Mouse (Mus musculus): Measurements from ENCODE around the gene Ddx43. TPM values are rescaled to one million over a fixed set of nuclear protein-coding genes. Genes with fewer than 3 reads are reported as not detected.

Gene Ddx43
- total and polyA plus RNA-seq, 2 experiments = 0.09 TPM; not detected in 1

DNA sequence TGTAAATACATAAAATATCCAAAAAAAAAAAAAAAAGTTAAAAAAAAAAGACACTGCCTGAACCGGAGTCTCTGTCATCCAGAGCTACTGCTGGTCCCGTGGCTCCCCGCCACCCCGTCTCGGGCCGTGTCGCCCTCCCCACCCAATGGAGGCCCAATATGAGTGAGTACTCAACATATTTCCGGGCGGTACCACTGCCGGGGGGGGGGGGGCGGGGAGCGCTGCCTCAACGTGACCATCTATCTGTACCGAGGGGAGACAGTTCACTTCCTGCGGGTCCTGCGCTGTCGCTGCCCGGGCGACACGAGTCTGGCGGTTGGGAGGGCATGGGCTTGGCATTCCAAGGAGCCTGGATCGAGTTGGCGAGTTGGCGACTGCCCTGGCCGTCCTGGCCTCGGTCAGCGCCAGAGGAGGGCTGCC lies 31.8 kb downstream of the Ddx43 start:
- no peaks in the 10 kb centered on the region for H3K4me1 ChIP-seq (ENCODE audit: control insufficient read depth, insufficient read depth, low read length)
- no peaks in the 10 kb centered on the region for H3K79me2 ChIP-seq (ENCODE audit: control insufficient read depth, insufficient read depth, low read length)
- H3K36me3 ChIP-seq (ENCODE audit: control insufficient read depth, insufficient read depth, low read length) = no peaks in the 10 kb centered on the region
- 24% methylated on average over 27 of the region's 27 CpGs for WGBS
- H3K4me3 ChIP-seq (ENCODE audit: insufficient read depth, low read depth, low read length) = peak overlapping the region; percentile 53; the same call in 1 of the 2 replicates
- no peaks in the 10 kb centered on the region for H3K27me3 ChIP-seq (ENCODE audit: control insufficient read depth, insufficient read depth, low read length)
- no peak for TF ChIP-seq CTCF (IDR thresholded peaks at IDR 0.05; ENCODE audit: low read depth, low read length)
- no peak for TF ChIP-seq POLR2A (IDR thresholded peaks at IDR 0.05; ENCODE audit: extremely low read depth, insufficient read depth, low read length)
- DNase-seq (ENCODE audit: extremely low read depth, low read depth, low spot score) = no peak
- peak overlapping the region; percentile 51; the same call in 1 of the 2 replicates for H3K9ac ChIP-seq (ENCODE audit: low read depth, low read length)
- no peak overlapping the region for H3K27ac ChIP-seq (replicated peaks; ENCODE audit: insufficient read depth, low read depth, low read length)

DNA sequence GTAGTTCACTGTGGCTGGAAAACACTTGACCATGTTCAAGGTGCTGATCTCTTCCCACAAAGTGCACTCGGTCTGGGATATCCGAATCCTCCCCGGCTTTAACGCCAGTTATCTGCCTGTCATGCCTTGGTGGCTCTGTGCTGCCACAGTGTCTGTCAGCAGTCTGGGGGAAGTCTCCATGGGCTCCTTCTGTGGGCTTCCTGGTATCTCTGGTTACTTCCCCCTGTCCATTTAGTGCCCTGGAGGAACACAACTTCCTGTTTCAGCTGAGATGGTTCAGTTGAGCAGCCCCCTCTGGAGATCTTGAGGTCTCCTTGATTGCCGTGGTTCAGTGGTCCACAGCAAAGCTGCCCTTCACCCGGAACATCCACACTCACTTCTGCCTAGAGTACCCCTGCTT lies 32.6 kb downstream of the Ddx43 start:
- Histone ChIP-seq H3K36me3 (ENCODE audit: control insufficient read depth, insufficient read depth, low read length) (no peaks in the 10 kb centered on the region), H3K27me3 (ENCODE audit: control insufficient read depth, insufficient read depth, low read length) (no peaks in the 10 kb centered on the region), H3K79me2 (ENCODE audit: control insufficient read depth, insufficient read depth, low read length) (no peaks in the 10 kb centered on the region), H3K4me1 (ENCODE audit: control insufficient read depth, insufficient read depth, low read length) (no peaks in the 10 kb centered on the region), H3K9ac (ENCODE audit: low read depth, low read length) (no peak overlapping the region), H3K4me3 (ENCODE audit: insufficient read depth, low read depth, low read length) (no peak overlapping the region), H3K27ac (replicated peaks; ENCODE audit: insufficient read depth, low read depth, low read length) (peak overlapping the region; percentile 5; the same call in 1 of the 2 replicates)
- TF ChIP-seq CTCF (IDR thresholded peaks at IDR 0.05; ENCODE audit: low read depth, low read length) (no peak), POLR2A (IDR thresholded peaks at IDR 0.05; ENCODE audit: extremely low read depth, insufficient read depth, low read length) (no peak)
- peak; percentile 11 for DNase-seq (ENCODE audit: extremely low read depth, low read depth, low spot score)
- WGBS = 80% methylated on average over 6 of the region's 6 CpGs

DNA sequence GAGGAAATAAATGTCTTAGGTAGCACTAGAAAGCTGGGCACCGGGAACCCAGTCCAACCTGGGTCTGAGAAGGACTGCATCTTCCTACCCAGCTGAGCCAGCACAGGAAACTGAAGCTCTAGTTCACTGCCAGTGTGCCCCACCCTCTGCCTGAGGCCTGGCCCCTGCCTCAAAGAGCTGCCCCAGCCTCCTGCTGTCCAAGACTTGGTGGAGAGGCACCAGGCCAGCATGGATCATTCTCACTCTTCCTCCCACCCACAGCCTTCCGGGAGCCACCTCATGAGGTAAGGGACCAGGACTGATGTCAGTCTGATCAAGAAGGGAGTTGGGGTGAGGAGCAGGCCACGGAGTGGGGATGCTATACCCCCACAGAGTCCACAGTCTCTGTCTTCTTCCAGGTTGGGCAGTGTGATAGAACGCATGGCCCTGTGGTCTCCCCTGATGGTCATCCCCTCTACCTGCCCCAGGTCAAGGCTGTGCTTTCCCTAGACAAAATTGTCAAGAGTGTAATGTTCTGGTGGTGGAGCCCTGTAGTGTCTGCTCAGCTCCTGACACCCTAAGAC lies 33.4 kb downstream of the Ddx43 start:
- no peak overlapping the region for H3K9ac ChIP-seq (ENCODE audit: low read depth, low read length)
- H3K4me1 ChIP-seq (ENCODE audit: control insufficient read depth, insufficient read depth, low read length) = no peaks in the 10 kb centered on the region
- no peak overlapping the region for H3K27ac ChIP-seq (replicated peaks; ENCODE audit: insufficient read depth, low read depth, low read length)
- 89% methylated on average over 4 of the region's 4 CpGs for WGBS
- no peaks in the 10 kb centered on the region for H3K36me3 ChIP-seq (ENCODE audit: control insufficient read depth, insufficient read depth, low read length)
- TF ChIP-seq CTCF (IDR thresholded peaks at IDR 0.05; ENCODE audit: low read depth, low read length) (no peak), POLR2A (IDR thresholded peaks at IDR 0.05; ENCODE audit: extremely low read depth, insufficient read depth, low read length) (no peak)
- DNase-seq (ENCODE audit: extremely low read depth, low read depth, low spot score) = no peak
- H3K27me3 ChIP-seq (ENCODE audit: control insufficient read depth, insufficient read depth, low read length) = no peaks in the 10 kb centered on the region
- no peaks in the 10 kb centered on the region for H3K79me2 ChIP-seq (ENCODE audit: control insufficient read depth, insufficient read depth, low read length)
- H3K4me3 ChIP-seq (ENCODE audit: insufficient read depth, low read depth, low read length) = no peak overlapping the region

DNA sequence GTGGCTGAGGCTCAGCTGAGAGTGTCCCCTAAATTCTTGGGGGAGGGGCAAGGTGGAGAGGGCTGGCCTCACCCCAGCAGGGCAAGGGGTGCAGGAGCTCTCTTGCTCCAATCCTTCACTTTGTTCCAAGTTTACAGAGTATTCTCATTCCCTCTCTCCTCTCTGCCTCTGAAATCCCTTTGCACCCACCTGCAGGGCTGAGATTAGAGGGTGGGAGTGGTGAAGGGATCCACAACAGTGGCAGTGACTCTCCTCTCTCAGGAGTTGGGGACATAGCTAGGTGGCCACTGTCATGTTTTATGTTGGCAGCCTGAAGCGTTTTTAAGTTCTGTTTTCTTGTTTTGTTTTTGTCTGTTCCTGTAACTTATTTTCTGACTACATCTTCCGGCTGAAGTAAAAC lies 34.0 kb downstream of the Ddx43 start:
- Histone ChIP-seq H3K27me3 (ENCODE audit: control insufficient read depth, insufficient read depth, low read length) (no peaks in the 10 kb centered on the region), H3K9ac (ENCODE audit: low read depth, low read length) (no peak overlapping the region), H3K4me3 (ENCODE audit: insufficient read depth, low read depth, low read length) (no peak overlapping the region), H3K4me1 (ENCODE audit: control insufficient read depth, insufficient read depth, low read length) (no peaks in the 10 kb centered on the region), H3K27ac (replicated peaks; ENCODE audit: insufficient read depth, low read depth, low read length) (no peak overlapping the region), H3K79me2 (ENCODE audit: control insufficient read depth, insufficient read depth, low read length) (no peaks in the 10 kb centered on the region), H3K36me3 (ENCODE audit: control insufficient read depth, insufficient read depth, low read length) (no peaks in the 10 kb centered on the region)
- 70% methylated on average over 2 of the region's 2 CpGs for WGBS
- no peak for DNase-seq (ENCODE audit: extremely low read depth, low read depth, low spot score)
- TF ChIP-seq POLR2A (IDR thresholded peaks at IDR 0.05; ENCODE audit: extremely low read depth, insufficient read depth, low read length) (no peak), CTCF (IDR thresholded peaks at IDR 0.05; ENCODE audit: low read depth, low read length) (no peak)

DNA sequence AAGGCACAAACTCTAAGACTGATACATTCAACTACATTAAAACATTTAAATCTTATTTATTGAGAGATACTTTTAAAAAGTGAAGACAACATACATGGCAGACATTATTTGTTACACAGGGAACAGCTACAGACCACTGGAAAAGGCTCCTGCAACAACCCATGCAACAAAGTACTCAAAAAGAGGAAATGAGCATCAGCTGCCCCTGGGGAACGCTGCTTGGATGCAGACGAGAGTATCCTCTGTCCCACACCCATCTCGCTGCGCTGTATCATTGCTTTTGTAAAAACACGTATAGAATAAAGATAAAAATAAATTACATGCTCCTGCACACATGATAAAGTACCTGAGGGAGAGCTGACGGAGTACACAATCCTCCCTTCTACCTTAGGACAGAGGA lies 34.9 kb downstream of the Ddx43 start:
- no peak overlapping the region for H3K27ac ChIP-seq (replicated peaks; ENCODE audit: insufficient read depth, low read depth, low read length)
- H3K36me3 ChIP-seq (ENCODE audit: control insufficient read depth, insufficient read depth, low read length) = no peaks in the 10 kb centered on the region
- H3K79me2 ChIP-seq (ENCODE audit: control insufficient read depth, insufficient read depth, low read length) = no peaks in the 10 kb centered on the region
- H3K4me1 ChIP-seq (ENCODE audit: control insufficient read depth, insufficient read depth, low read length) = no peaks in the 10 kb centered on the region
- no peaks in the 10 kb centered on the region for H3K27me3 ChIP-seq (ENCODE audit: control insufficient read depth, insufficient read depth, low read length)
- DNase-seq (ENCODE audit: extremely low read depth, low read depth, low spot score) = no peak
- WGBS = 85% methylated on average over 6 of the region's 6 CpGs
- H3K9ac ChIP-seq (ENCODE audit: low read depth, low read length) = no peak overlapping the region
- no peak for TF ChIP-seq POLR2A (IDR thresholded peaks at IDR 0.05; ENCODE audit: extremely low read depth, insufficient read depth, low read length)
- no peak for TF ChIP-seq CTCF (IDR thresholded peaks at IDR 0.05; ENCODE audit: low read depth, low read length)
- H3K4me3 ChIP-seq (ENCODE audit: insufficient read depth, low read depth, low read length) = no peak overlapping the region

DNA sequence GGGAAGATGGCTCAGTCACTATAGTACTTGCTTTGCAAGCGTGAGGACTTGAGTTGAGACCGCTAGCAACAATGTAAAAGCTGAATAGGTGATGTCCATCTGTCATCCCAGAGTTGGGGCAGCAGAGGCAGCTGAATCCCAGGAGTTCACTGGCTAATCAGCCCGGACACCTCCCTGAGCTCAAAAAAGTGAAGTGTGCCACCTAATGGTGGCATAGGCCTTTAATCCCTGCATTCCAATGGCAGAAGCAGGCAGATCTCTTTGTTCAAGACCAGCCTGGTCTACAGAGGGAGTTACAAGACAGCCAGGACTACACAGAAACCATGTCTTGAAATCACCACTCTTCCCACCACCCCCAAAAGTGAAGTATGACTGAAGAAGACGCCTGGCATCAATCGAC lies 36.9 kb downstream of the Ddx43 start:
- no peaks in the 10 kb centered on the region for H3K27me3 ChIP-seq (ENCODE audit: control insufficient read depth, insufficient read depth, low read length)
- no peak overlapping the region for H3K9ac ChIP-seq (ENCODE audit: low read depth, low read length)
- no peak overlapping the region for H3K4me3 ChIP-seq (ENCODE audit: insufficient read depth, low read depth, low read length)
- H3K36me3 ChIP-seq (ENCODE audit: control insufficient read depth, insufficient read depth, low read length) = no peaks in the 10 kb centered on the region
- H3K79me2 ChIP-seq (ENCODE audit: control insufficient read depth, insufficient read depth, low read length) = no peaks in the 10 kb centered on the region
- no peaks in the 10 kb centered on the region for H3K4me1 ChIP-seq (ENCODE audit: control insufficient read depth, insufficient read depth, low read length)
- peak; percentile 7 for DNase-seq (ENCODE audit: extremely low read depth, low read depth, low spot score)
- WGBS = 90% methylated on average over 5 of the region's 5 CpGs
- H3K27ac ChIP-seq (replicated peaks; ENCODE audit: insufficient read depth, low read depth, low read length) = no peak overlapping the region
- TF ChIP-seq CTCF (IDR thresholded peaks at IDR 0.05; ENCODE audit: low read depth, low read length) (0 out of 2 replicates have a peak, but pooled peaks have one; percentile 4), POLR2A (IDR thresholded peaks at IDR 0.05; ENCODE audit: extremely low read depth, insufficient read depth, low read length) (no peak)
